Mouse (Mus musculus): ENCODE measurements around the gene Src. TPM values are rescaled to one million over a fixed set of nuclear protein-coding genes. Genes with fewer than 3 reads are reported as not detected.

The Src gene
- polyA plus RNA-seq, 1 experiment from 2014 or later: 36.6 TPM

- 47% methylated on average over 11 of the region's 11 CpGs for WGBS
- no peaks in the 10 kb centered on the region for H3K27me3 ChIP-seq (replicated peaks; ENCODE audit: control insufficient read depth, insufficient read depth, low read length)
- H3K36me3 ChIP-seq (ENCODE audit: control insufficient read depth, insufficient read depth): no peaks in the 10 kb centered on the region
- peak overlapping the region; percentile 97 for H3K9ac ChIP-seq (replicated peaks; ENCODE audit: low read depth, low read length)
- H3K27ac ChIP-seq (ENCODE audit: low read length): peak overlapping the region; percentile 90; the same call in 1 of the 2 replicates
- peak overlapping the region; percentile 79 for H3K4me3 ChIP-seq (replicated peaks; ENCODE audit: low read length)
- H3K4me2 ChIP-seq (ENCODE audit: low read length): peak overlapping the region; percentile 75
- ATAC-seq: no peak
- no peaks in the 10 kb centered on the region for H3K9me3 ChIP-seq (ENCODE audit: control insufficient read depth, low read length)
- peaks cover 44% of the 10 kb centered on the region for H3K4me1 ChIP-seq (replicated peaks; ENCODE audit: control insufficient read depth, insufficient read depth, low read length)
Observed at GRCm38 (mm10) chr2:157422854-157423705, 4.8 kb downstream of the Src start.

GRCm38 (mm10) chr2:157423706-157424125 lies 5.5 kb downstream of the Src start:
- Histone ChIP-seq H3K4me2 (ENCODE audit: low read length) (peak overlapping the region; percentile 75), H3K9me3 (ENCODE audit: control insufficient read depth, low read length) (no peaks in the 10 kb centered on the region), H3K9ac (replicated peaks; ENCODE audit: low read depth, low read length) (peak overlapping the region; percentile 97), H3K36me3 (ENCODE audit: control insufficient read depth, insufficient read depth) (no peaks in the 10 kb centered on the region), H3K4me1 (replicated peaks; ENCODE audit: control insufficient read depth, insufficient read depth, low read length) (peaks cover 41% of the 10 kb centered on the region), H3K27me3 (replicated peaks; ENCODE audit: control insufficient read depth, insufficient read depth, low read length) (no peaks in the 10 kb centered on the region), H3K4me3 (replicated peaks; ENCODE audit: low read length) (peak overlapping the region; percentile 79), H3K27ac (ENCODE audit: low read length) (peak overlapping the region; percentile 90)
- peak; percentile 12; the same call in 1 of the 2 replicates for ATAC-seq
- 5% methylated on average over 20 of the region's 21 CpGs for WGBS

- Histone ChIP-seq H3K4me1 (replicated peaks; ENCODE audit: control insufficient read depth, insufficient read depth, low read length) (peaks cover 39% of the 10 kb centered on the region), H3K36me3 (ENCODE audit: control insufficient read depth, insufficient read depth) (no peaks in the 10 kb centered on the region), H3K27ac (ENCODE audit: low read length) (peak overlapping the region; percentile 90), H3K4me3 (replicated peaks; ENCODE audit: low read length) (peak overlapping the region; percentile 79), H3K9me3 (ENCODE audit: control insufficient read depth, low read length) (no peaks in the 10 kb centered on the region), H3K9ac (replicated peaks; ENCODE audit: low read depth, low read length) (peak overlapping the region; percentile 97), H3K4me2 (ENCODE audit: low read length) (peak overlapping the region; percentile 75), H3K27me3 (replicated peaks; ENCODE audit: control insufficient read depth, insufficient read depth, low read length) (no peaks in the 10 kb centered on the region)
- WGBS: 0% methylated on average over 36 of the region's 98 CpGs
- peak; percentile 32 for ATAC-seq
Observed at GRCm38 (mm10) chr2:157424126-157424903, 6.1 kb downstream of the Src start.

GRCm38 (mm10) chr2:157424904-157425642 lies 6.8 kb downstream of the Src start:
- Histone ChIP-seq H3K9me3 (ENCODE audit: control insufficient read depth, low read length) (no peaks in the 10 kb centered on the region), H3K4me1 (replicated peaks; ENCODE audit: control insufficient read depth, insufficient read depth, low read length) (peaks cover 39% of the 10 kb centered on the region), H3K4me3 (replicated peaks; ENCODE audit: low read length) (peak overlapping the region; percentile 79), H3K9ac (replicated peaks; ENCODE audit: low read depth, low read length) (peak overlapping the region; percentile 97), H3K4me2 (ENCODE audit: low read length) (peak overlapping the region; percentile 75), H3K27me3 (replicated peaks; ENCODE audit: control insufficient read depth, insufficient read depth, low read length) (no peaks in the 10 kb centered on the region), H3K36me3 (ENCODE audit: control insufficient read depth, insufficient read depth) (no peaks in the 10 kb centered on the region), H3K27ac (ENCODE audit: low read length) (peak overlapping the region; percentile 90)
- peak; percentile 35 for ATAC-seq
- 58% methylated on average over 16 of the region's 16 CpGs for WGBS

GRCm38 (mm10) chr2:157425643-157425988 lies 7.4 kb downstream of the Src start:
- H3K9ac ChIP-seq (replicated peaks; ENCODE audit: low read depth, low read length): no peak overlapping the region
- H3K9me3 ChIP-seq (ENCODE audit: control insufficient read depth, low read length): no peaks in the 10 kb centered on the region
- no peak for ATAC-seq
- no peaks in the 10 kb centered on the region for H3K27me3 ChIP-seq (replicated peaks; ENCODE audit: control insufficient read depth, insufficient read depth, low read length)
- H3K4me1 ChIP-seq (replicated peaks; ENCODE audit: control insufficient read depth, insufficient read depth, low read length): peaks cover 41% of the 10 kb centered on the region
- WGBS: 80% methylated on average over 6 of the region's 6 CpGs
- H3K36me3 ChIP-seq (ENCODE audit: control insufficient read depth, insufficient read depth): no peaks in the 10 kb centered on the region
- H3K4me2 ChIP-seq (ENCODE audit: low read length): peak overlapping the region; percentile 75
- no peak overlapping the region for H3K27ac ChIP-seq (ENCODE audit: low read length)
- H3K4me3 ChIP-seq (replicated peaks; ENCODE audit: low read length): peak overlapping the region; percentile 0; the same call in 1 of the 2 replicates

GRCm38 (mm10) chr2:157426171-157426570 lies 7.9 kb downstream of the Src start:
- ATAC-seq: no peak
- no peak overlapping the region for H3K4me3 ChIP-seq (replicated peaks; ENCODE audit: low read length)
- no peaks in the 10 kb centered on the region for H3K27me3 ChIP-seq (replicated peaks; ENCODE audit: control insufficient read depth, insufficient read depth, low read length)
- H3K27ac ChIP-seq (ENCODE audit: low read length): no peak overlapping the region
- no peaks in the 10 kb centered on the region for H3K36me3 ChIP-seq (ENCODE audit: control insufficient read depth, insufficient read depth)
- peak overlapping the region; percentile 75; the same call in 1 of the 2 replicates for H3K4me2 ChIP-seq (ENCODE audit: low read length)
- peaks cover 46% of the 10 kb centered on the region for H3K4me1 ChIP-seq (replicated peaks; ENCODE audit: control insufficient read depth, insufficient read depth, low read length)
- WGBS: 75% methylated on average over 6 of the region's 6 CpGs
- no peaks in the 10 kb centered on the region for H3K9me3 ChIP-seq (ENCODE audit: control insufficient read depth, low read length)
- H3K9ac ChIP-seq (replicated peaks; ENCODE audit: low read depth, low read length): no peak overlapping the region

- Histone ChIP-seq H3K9ac (replicated peaks; ENCODE audit: low read depth, low read length) (no peak overlapping the region), H3K4me2 (ENCODE audit: low read length) (no peak overlapping the region)
- 59% methylated on average over 5 of the region's 5 CpGs for WGBS
Observed at GRCm38 (mm10) chr2:157427164-157427563, 8.9 kb downstream of the Src start.

GRCm38 (mm10) chr2:157428351-157429139 lies 10.3 kb downstream of the Src start:
- Histone ChIP-seq H3K4me2 (ENCODE audit: low read length) (no peak overlapping the region), H3K4me1 (replicated peaks; ENCODE audit: control insufficient read depth, insufficient read depth, low read length) (peaks cover 61% of the 10 kb centered on the region), H3K9me3 (ENCODE audit: control insufficient read depth, low read length) (no peaks in the 10 kb centered on the region), H3K4me3 (replicated peaks; ENCODE audit: low read length) (no peak overlapping the region), H3K36me3 (ENCODE audit: control insufficient read depth, insufficient read depth) (no peaks in the 10 kb centered on the region), H3K27me3 (replicated peaks; ENCODE audit: control insufficient read depth, insufficient read depth, low read length) (no peaks in the 10 kb centered on the region), H3K9ac (replicated peaks; ENCODE audit: low read depth, low read length) (no peak overlapping the region), H3K27ac (ENCODE audit: low read length) (no peak overlapping the region)
- 94% methylated on average over 13 of the region's 13 CpGs for WGBS
- ATAC-seq: no peak

More at GRCm38 (mm10) chr2:157427164-157427563, 8.9 kb downstream of the Src start:
- Histone ChIP-seq H3K27ac (ENCODE audit: low read length) (no peak overlapping the region), H3K27me3 (replicated peaks; ENCODE audit: control insufficient read depth, insufficient read depth, low read length) (no peaks in the 10 kb centered on the region), H3K4me3 (replicated peaks; ENCODE audit: low read length) (no peak overlapping the region), H3K4me1 (replicated peaks; ENCODE audit: control insufficient read depth, insufficient read depth, low read length) (peaks cover 56% of the 10 kb centered on the region), H3K36me3 (ENCODE audit: control insufficient read depth, insufficient read depth) (no peaks in the 10 kb centered on the region), H3K9me3 (ENCODE audit: control insufficient read depth, low read length) (no peaks in the 10 kb centered on the region)
- no peak for ATAC-seq

All from forebrain, embryonic 16.5 days (tissue).